Mouse (Mus musculus) G1E-ER4 (cell line): ENCODE data around the gene Maml2. TPM values are rescaled to one million over a fixed set of nuclear protein-coding genes. Genes with fewer than 3 reads are reported as not detected.

Source experiments
- GATA1 ChIP-seq: IDR thresholded peaks from one replicate; pipeline ENCODE4 v1.8.0; 2012; ENCODE audit warnings: low read length, inconsistent platforms
- polyA plus RNA-seq: library from polyadenylated mRNA; stranded (reverse); fragments of >175 nt; gene quantifications from 2 replicates; pipeline ENCODE4 v1.2.3, GENCODE M21; 2012

The Maml2 gene
- polyA plus RNA-seq, 1 experiment: 0.22 TPM

DNA sequence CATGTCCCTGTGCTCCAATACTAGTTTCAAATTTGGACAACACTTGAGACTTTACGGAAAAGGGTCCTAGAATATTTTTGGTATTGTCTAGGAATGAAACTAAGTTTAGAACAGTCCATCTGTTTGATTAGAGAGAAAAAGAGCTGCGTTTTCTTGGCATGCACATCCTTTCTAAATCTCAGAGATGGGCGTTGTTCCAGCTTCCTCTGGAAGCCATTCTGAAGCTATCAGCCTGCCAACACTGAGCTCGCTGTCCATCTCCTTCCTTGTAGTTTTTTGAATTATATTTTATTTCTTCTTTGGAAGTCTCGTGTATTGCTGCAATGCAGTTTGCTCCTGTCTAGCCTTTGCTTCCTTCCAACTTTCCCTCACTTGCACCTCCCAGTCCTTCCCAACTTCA is 396.5 kb downstream of the Maml2 start:
- no peak for TF ChIP-seq GATA1

DNA sequence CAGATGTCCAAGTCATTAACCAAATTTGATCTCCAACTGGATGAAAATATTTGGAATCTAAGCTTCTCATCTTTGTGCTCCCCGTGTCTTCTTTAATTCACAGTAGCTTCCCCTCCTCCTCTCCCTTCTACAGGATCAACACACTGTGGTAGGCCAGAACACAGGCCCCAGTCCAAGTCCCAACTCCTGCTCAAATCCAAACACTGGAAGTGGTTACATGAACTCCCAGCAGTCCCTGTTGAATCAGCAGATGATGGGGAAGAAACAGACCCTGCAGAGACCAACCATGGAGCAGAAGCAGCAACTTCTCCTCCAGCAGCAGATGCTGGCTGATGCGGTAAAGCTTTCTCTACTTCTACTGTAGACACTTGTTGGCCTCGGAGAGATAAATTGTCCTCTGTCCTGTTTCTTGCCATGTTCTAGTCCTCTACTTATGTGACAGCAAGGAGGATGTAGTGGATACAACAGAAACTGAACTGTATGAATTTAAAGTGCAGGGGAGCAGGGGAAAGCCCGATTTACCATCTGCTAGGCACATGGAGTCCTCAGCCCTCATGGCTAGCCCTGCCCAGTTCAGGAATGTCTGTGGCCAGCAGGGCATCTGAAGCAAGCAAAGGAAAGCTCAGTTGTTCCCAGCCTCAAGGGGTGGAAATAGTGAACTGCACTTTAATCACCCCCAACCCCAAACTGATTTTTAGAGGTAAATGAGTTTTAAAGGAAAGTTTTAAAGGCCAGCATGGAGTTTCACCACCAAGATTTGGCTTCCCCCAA is 399.5 kb downstream of the Maml2 start:
- no peak for TF ChIP-seq GATA1

DNA sequence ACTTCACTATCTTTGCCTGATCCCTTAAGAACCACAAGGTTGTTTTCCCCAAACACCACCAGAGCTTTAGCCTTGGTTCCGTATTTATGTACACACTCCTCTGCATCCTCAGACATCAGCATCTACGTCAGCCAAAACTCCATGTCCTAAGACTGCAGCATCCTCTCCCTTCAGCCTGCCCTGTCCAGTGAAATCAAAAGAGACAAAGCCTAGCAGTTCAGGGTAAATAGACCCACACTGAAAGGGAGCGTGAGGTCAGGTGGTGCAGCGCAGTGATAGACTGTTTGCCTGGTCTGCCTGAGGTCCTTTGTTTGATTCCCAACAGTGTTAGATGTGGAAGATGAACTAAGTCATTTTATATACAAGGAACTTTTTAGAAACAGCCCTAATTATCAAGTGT is 400.1 kb downstream of the Maml2 start:
- no peak for TF ChIP-seq GATA1

DNA sequence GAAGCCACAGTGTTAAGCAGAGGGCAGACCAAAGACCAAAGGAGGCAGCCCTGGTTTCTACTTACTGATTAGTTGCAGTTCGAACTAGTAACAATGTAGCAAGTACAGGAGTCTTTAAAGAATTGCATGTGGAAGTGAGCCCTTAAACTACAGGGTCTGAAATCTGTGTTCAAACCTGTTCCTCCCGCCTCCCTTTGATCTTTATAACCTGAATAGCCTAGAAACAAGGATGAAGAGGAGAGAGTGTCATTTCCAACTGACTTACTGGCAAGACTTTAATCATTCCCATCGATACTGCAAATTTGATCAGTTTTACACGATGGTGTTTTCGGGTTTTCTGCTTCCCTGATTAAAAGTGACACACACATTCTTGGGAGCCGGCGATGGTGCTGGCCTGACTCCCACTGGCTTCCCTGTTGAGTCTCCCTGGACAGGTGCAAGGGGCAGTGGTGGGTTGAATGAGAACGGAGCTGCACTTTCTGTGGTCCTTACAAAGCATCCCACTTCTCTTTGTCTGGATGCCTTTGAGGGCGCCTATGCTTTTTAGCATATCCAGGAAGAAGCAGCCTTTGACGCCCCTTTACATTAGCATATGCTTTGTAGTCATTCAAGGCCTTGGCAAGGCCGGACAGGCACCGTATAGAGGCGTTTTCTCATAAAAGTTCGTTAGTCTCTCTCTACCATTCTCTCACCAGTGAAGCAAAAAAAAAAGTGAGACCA is 401.5 kb downstream of the Maml2 start:
- no peak for TF ChIP-seq GATA1

DNA sequence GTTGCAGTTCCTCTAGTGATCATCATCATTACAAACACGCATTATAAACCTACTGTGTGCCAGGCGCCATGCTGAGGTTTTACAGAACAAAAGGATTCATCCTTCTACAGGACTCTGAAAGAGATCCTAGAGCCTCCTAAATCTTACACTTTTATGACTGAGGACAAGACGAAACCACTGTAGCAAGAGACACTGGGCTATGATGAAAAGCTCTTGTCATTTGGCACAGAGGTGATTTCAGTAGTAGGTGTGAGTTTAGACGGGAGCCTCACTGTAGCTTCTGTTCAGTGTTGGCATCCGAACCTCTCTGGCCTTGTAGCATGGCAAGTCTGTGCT is 402.0 kb downstream of the Maml2 start:
- no peak for TF ChIP-seq GATA1

DNA sequence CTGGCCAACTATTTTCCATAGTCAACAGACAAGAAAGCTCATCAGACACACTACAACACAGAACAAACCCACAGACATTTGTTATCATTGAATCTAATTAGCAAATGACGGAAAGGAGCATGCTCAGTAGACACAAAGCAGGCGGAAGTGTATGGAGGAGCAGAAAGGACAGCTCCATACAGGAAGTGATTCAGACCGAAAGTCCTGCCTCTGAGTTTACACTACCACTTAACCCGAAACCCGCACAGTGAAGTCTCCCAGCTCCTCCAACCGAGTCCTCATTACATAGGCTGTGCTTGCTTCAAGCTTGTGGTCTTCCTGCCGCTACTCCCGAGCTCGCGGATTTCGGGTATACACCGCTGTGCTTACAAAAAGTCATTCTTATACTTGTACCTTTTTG is 404.0 kb downstream of the Maml2 start:
- no peak for TF ChIP-seq GATA1

DNA sequence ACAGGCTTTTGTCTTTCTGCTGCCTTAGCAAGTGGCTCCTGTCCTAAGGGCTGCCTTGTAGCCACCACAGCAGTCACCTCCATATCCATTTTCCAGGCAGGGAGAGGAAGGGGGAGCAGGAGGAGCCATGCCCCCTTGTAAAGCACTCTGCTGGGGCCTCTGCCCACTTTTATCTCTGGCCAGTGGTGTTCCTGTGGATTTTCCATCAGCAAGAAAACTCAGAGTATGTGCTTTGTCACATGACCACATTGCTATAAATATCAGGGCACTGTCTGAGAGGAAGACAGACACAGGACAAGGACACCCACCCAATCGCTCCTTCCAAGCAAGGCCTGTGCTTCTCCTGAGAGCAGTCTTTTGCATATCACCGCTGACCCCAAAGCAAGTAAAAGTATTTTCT is 405.3 kb downstream of the Maml2 start:
- no peak for TF ChIP-seq GATA1

DNA sequence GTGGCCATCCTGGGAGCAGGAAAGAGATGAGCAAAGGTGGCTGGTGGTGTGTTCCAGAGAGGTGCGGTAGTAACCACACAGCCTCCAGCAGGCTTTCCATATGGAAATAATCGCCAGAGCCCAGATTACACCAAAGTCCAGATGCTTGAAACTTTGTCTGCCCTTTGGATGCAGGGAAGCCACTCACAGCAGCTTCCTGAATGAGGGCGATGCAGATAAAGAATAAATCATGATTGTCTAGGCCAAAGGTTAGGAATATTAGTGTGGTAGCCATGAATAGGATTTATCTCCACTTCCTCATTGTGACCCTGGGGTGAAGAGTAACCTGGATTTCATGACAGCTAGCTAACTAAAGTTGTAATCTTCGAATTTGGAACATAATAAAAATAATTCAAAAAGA is 407.2 kb downstream of the Maml2 start:
- no peak for TF ChIP-seq GATA1

DNA sequence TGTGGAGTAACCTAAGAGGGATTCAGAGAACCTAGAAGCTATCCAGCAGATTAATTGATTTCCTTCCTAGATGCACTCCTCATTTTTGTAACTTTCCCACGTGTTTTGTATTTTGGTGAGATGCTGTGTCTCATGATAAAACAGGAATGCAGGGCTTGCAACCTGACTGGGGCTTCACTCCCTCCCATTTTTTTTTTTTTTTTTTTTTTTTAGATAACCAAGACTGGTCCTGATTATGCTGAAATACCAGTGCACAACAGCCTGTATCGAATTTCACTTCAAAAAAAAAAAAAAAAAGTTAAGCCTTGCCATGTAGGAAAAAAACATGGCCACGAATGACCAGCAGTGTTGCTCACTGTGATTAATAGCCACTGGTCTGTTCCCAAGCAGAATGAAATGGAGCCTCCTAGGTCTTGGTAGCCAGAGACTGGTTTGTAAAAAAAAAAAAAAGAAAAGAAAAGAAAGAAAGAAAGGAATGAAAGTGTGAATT is 409.4 kb downstream of the Maml2 start:
- TF ChIP-seq GATA1: no peak

DNA sequence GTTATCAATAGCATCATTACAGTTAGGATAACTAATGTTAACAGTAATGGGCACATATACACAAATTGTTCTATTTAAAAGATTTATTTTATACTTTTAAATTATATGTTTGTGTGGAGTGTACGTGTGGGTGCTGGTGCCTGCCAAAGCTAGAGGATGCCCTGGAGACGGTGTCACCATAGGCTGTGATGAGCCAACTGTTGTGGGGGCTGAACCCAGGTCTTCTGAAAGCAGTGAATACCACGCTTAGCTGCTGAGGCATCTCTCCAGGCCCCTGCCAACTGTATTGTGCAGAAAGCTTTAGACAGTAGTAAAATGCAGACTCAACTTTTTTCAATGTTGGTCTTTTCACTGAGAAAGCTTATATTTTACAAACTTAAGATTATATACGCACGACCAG is 411.7 kb downstream of the Maml2 start:
- TF ChIP-seq GATA1: no peak

DNA sequence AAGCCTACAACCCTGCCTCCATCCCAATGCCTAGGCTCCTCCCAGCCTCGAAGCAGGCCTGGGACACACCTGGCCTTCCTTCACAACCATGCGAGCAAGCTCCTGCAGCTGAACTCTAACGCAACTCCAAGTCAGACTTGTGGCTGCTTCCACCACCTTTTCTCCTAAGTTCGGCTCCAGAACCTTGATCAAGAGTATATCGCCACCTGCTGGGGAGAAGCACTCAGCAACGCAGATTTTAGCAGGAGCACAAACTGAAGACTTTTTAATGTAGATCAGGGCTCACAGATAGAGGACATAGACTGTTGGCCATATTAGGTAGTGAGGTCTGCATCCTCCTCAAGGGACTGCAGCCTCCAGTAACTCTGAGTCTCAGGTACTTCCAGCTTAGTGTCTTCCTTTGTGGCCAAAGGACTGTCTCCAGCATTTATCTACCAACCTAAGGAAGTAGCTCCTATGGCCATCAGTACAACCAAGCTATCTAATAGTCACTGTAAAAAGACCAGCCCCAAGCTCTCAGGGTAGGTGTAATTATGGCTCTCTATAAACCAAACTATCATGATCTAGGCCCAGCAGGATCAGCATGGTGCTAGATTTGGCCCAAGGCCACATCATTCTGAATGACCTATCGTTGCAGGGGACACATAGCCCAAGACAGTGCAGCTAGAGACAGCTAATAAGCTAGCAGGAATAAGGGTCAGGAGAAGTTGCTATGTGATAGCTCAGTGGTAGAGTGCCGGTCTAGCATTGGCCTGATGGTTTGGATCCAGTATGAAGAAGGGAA is 418.8 kb downstream of the Maml2 start:
- no peak for TF ChIP-seq GATA1

DNA sequence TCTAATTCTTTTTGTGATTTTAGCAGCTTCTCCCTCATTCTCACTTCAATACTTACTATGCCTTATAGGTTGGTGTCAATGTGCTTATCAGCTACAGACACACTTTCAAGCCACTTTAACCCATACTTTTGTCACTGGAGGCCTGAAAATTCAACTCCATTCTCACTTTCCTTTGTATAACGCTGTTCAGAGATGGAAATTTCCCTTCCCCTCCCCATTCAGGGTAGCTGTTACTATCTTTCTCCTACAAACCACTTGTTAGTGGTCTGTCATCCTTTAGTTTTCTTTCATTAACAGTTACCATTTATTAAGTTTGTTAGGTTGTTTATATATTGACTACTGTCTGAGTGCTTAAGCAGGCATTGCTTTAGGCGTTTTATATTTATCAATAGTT is 450.6 kb downstream of the Maml2 start, which contains the start of gene Mtmr2:
Gene Mtmr2, plus strand, starts transcription at position 7 of the 394 bp plus-strand sequence.
- TF ChIP-seq GATA1: no peak

DNA sequence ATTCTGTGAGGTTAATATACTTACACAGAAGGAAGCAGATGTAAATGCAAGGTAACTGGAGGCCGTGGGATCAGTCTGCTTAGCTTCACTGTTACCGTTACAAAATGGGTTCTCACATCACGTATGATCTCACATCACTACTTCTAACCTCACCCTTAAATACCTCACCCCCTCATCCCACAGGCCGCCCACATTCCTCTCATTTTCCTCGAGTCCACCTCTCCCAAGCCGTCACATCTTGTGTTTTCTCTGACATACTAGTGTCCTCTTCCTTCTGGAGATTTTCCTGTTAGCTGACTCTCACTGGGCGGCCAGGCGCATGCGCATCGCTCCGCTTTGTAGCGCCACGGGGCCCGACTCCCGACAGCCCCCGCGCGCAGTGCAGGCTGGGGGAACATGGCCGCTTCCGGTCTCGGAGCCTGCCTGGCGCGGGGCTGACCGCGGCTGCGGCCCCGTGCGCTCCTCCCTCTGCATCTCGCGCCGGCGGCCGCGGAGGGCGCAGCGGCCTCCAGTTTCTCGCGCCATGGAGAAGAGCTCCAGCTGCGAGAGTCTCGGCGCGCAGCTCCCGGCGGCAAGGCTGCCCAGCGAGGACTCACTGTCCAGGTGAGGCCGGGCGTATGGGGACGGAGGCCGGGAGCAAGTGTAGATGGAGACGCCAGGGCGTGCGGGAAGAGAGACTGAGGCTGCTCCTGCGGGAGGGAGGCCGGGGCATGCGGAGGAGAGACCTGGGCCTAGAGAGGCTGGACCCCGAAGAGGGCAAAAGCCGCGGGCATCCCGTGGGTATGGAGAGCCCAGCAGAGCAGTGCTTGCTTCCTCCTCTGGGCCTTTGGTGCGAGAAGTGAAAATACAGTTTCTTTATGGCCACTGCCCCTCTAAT is 451.3 kb downstream of the Maml2 start:
- no peak for TF ChIP-seq GATA1

DNA sequence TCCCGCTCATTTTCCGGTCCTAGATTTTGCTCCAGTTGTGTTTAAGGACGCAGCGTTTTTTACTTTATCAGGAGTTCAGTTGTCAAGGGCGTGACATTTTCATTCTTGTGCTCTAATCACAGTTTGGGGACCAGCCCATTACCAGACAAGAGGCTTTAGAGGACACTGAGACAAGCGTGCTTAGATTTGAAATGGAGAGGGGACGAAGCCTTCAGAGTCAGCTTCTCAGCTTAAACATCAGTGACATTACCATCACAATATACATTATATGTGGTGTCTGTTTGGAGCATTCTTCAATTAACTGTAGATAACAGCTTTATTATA is 451.9 kb downstream of the Maml2 start:
- no peak for TF ChIP-seq GATA1

DNA sequence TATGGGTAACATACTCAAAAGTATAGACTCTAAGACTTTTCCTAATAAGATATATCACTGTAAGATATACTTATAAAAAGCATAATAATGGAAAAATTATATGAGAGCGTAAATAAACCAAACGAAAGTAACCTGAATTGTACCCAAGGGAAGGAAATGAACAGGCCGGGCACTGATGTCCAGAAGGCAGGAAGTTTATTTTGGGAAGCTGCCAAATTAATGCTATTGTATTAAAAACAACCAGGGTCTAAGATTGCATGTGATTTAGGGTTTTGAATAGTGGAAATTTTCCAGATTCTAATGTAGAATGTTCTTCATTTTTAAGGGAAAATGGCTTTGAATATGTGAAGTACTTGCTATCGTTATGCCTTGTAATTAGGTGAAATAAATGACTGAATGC is 454.8 kb downstream of the Maml2 start:
- TF ChIP-seq GATA1: no peak

Other genes starting within 250 kb of the Maml2 start
- gene Jrkl, start 52.1 kb upstream of the Maml2 start, polyA plus RNA-seq: 0.03 and 0.11 TPM in 2 replicates
- gene Ccdc82, start 51.0 kb upstream of the Maml2 start, polyA plus RNA-seq: 1.5 and 1.7 TPM in 2 replicates
- gene Gm17571, start 148.8 kb downstream of the Maml2 start, polyA plus RNA-seq: not detected in 2 replicates